7 mouse cellular contexts compared by ENCODE assay signal in genomic region chr13:97240279-97240964, GRCm38 (mm10). TPM values are rescaled to one million over a fixed set of nuclear protein-coding genes. Genes with fewer than 3 reads are reported as not detected.
DNase-seq lines count a peak whose midpoint lies in the region; ATAC-seq and TF ChIP-seq lines count a peak whose summit lies in the region.

No protein-coding gene starts in this region.

- TF ChIP-seq CTCF in small intestine, adult 2 months (IDR thresholded peaks at IDR 0.05; ENCODE audit: extremely low read depth, insufficient read length, insufficient replicate concordance, low read depth, low read length), result peak; percentile 45; the same call in 1 of the 2 replicates

- peak overlapping the region; percentile 82 for H3K4me3 ChIP-seq in limb, embryonic 10.5 days
- peak overlapping the region; percentile 81 for H3K4me3 ChIP-seq in midbrain, embryonic 11.5 days (ENCODE audit: low read depth, low read length)
- H3K4me3 ChIP-seq in small intestine, adult 2 months (ENCODE audit: low read depth, low read length), result peak overlapping the region; percentile 90

- peak; percentile 40; the same call in 1 of the 2 replicates for TF ChIP-seq POLR2A in small intestine, adult 2 months (IDR thresholded peaks at IDR 0.05; ENCODE audit: low read depth, low read length)

- peaks cover 9% of the 10 kb centered on the region for H3K36me3 ChIP-seq in limb, embryonic 10.5 days
- peaks cover 5% of the 10 kb centered on the region for H3K36me3 ChIP-seq in midbrain, embryonic 11.5 days (ENCODE audit: control insufficient read depth, insufficient read depth, low read length)
- H3K36me3 ChIP-seq in small intestine, adult 2 months (ENCODE audit: control insufficient read depth, insufficient read depth, low read length), result peaks cover 3% of the 10 kb centered on the region

- H3K27me3 ChIP-seq in limb, embryonic 10.5 days (ENCODE audit: low read depth, poor library complexity, severe bottlenecking), result no peaks in the 10 kb centered on the region
- H3K27me3 ChIP-seq in midbrain, embryonic 11.5 days (ENCODE audit: control insufficient read depth, insufficient read depth, low read length), result peaks cover 5% of the 10 kb centered on the region; the same call in 1 of the 2 replicates
- H3K27me3 ChIP-seq in small intestine, adult 2 months (ENCODE audit: control insufficient read depth, insufficient read depth, low read length), result no peaks in the 10 kb centered on the region

- under 1% methylated on average over 35 of the region's 36 CpGs for WGBS in limb, embryonic 10.5 days
- under 1% methylated on average over 36 of the region's 36 CpGs for WGBS in midbrain, embryonic 11.5 days
- WGBS in small intestine, adult 2 months, result under 1% methylated on average over 35 of the region's 36 CpGs

- peak overlapping the region; percentile 91 for H3K4me2 ChIP-seq in midbrain, embryonic 11.5 days

- ATAC-seq in midbrain, embryonic 11.5 days (ENCODE audit: low FRiP score), result peak; percentile 71

- peak; percentile 70 for DNase-seq in WW6 (ENCODE audit: low read depth, low spot score)
- peak; percentile 51 to 54 for DNase-seq in cerebellum, postnatal 25 days
- DNase-seq in gastrocnemius, postnatal 10 days, result peak; percentile 73
- peak; percentile 66 for DNase-seq in induced T-regulatory cell, adult 2 months (ENCODE audit: low read depth)
- peak; percentile 86 for DNase-seq in limb, embryonic 10.5 days (ENCODE audit: low spot score)
- peak; percentile 99 for DNase-seq in midbrain, embryonic 11.5 days (ENCODE audit: low spot score, missing footprints)

- peak overlapping the region; percentile 89 for H3K9ac ChIP-seq in midbrain, embryonic 11.5 days (ENCODE audit: low read length)

- peaks cover 73% of the 10 kb centered on the region for H3K4me1 ChIP-seq in limb, embryonic 10.5 days
- peaks cover 40% of the 10 kb centered on the region for H3K4me1 ChIP-seq in midbrain, embryonic 11.5 days (ENCODE audit: control insufficient read depth, insufficient read depth, low read length)
- peaks cover 22% of the 10 kb centered on the region for H3K4me1 ChIP-seq in small intestine, adult 2 months (ENCODE audit: control insufficient read depth, insufficient read depth, insufficient read length, low read length)

- peak overlapping the region; percentile 97 for H3K27ac ChIP-seq in limb, embryonic 10.5 days
- H3K27ac ChIP-seq in midbrain, embryonic 11.5 days (ENCODE audit: low read depth, low read length), result peak overlapping the region; percentile 97
- peak overlapping the region; percentile 75 for H3K27ac ChIP-seq in small intestine, adult 2 months (ENCODE audit: insufficient read depth, low read depth, low read length)

- H3K9me3 ChIP-seq in limb, embryonic 10.5 days (replicated peaks), result no peaks in the 10 kb centered on the region
- no peaks in the 10 kb centered on the region for H3K9me3 ChIP-seq in midbrain, embryonic 11.5 days (ENCODE audit: control insufficient read depth, low read length)

RNA-seq across cellular contexts. Expression of gene Enc1, which starts 0.5 kb away (rescaled TPM):
- total RNA-seq in gastrocnemius, postnatal 10 days (2021), result 1 to 10 TPM; 6.4 to 8.2 TPM
- 2.5 and 4.3 TPM in 2 replicates for polyA plus RNA-seq in limb, embryonic 10.5 days (2016; fragmentation: Nextera tagmentation; extraction: Ambion mirVana)
- 18.4 and 19.8 TPM in 2 replicates for polyA plus RNA-seq in midbrain, embryonic 11.5 days (2014; fragmentation: Nextera tagmentation; extraction: Ambion mirVana)
- 3.4 and 4.6 TPM in 2 replicates for polyA plus RNA-seq in small intestine, adult 2 months (2012; rRNA removed)

RNA-seq across cellular contexts. Expression of gene Hexb, which starts 42.3 kb away (rescaled TPM):
- 10 to 100 TPM; 16.2 to 25.9 TPM for total RNA-seq in gastrocnemius, postnatal 10 days (2021)
- 15.2 and 18.2 TPM in 2 replicates for polyA plus RNA-seq in limb, embryonic 10.5 days (2016; fragmentation: Nextera tagmentation; extraction: Ambion mirVana)
- 25.8 and 26.1 TPM in 2 replicates for polyA plus RNA-seq in midbrain, embryonic 11.5 days (2014; fragmentation: Nextera tagmentation; extraction: Ambion mirVana)
- 82.6 and 294 TPM in 2 replicates for polyA plus RNA-seq in small intestine, adult 2 months (2012; rRNA removed)

Comparison
In these comparisons a context has a peak if more than half of its experiments do, and no peak if none do; other contexts are left out.
1. Peak in every context shown above with its lines: DNase-seq, ATAC-seq, H3K4me3 ChIP-seq and H3K27ac ChIP-seq.